Mouse (Mus musculus): ENCODE data around the gene Dtx1. TPM values are rescaled to one million over a fixed set of nuclear protein-coding genes. Genes with fewer than 3 reads are reported as not detected.
A peak's percentile ranks its signal among the peaks of the same experiment; 100 is the strongest.

The Dtx1 gene
- polyA plus RNA-seq, 1 experiment from 2014 or later, result 2.8 TPM

DNA sequence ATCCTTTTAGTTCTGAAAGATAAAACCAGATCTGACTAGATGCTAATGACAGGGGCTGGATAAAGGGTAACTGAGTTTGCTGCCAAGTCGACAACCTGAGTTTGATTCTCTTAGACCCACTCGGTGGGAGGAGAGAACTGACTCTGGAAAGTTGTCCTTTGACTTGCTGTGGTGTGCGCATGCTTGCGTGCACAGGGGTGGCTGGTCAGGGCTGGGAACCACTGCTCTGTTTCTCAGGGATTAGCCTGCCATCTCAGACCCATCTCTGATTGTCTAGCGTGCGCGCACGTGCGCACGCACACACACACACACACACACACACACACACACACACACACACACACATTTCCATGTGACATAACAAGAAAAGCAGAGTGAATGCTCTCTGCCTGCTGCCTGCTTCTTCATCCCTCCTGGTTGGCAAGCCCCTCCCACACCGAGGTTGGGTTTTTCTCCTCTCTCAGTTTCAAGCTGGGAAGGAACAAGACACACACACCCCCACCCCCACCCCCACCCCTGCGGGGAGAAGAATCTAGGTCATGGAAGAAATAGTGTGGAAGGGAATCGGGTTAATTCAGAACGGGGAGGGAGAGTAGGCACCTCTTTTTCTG, 22.8 kb upstream of the Dtx1 start:
- Histone ChIP-seq H3K27me3 (ENCODE audit: insufficient read depth, low read length) (no peaks in the 10 kb centered on the region), H3K4me3 (ENCODE audit: low read depth, low read length) (no peak overlapping the region), H3K4me2 (no peak overlapping the region), H3K9ac (no peak overlapping the region), H3K4me1 (ENCODE audit: insufficient read depth) (no peaks in the 10 kb centered on the region), H3K36me3 (ENCODE audit: insufficient read depth) (no peaks in the 10 kb centered on the region), H3K27ac (ENCODE audit: low read depth) (no peak overlapping the region), H3K9me3 (ENCODE audit: low read depth, low read length) (no peaks in the 10 kb centered on the region)
- 68% methylated on average over 14 of the region's 14 CpGs for WGBS
- ATAC-seq (ENCODE audit: insufficient read depth) (no peak), DNase-seq (no peak)
- TF ChIP-seq CTCF (IDR thresholded peaks at IDR 0.05; ENCODE audit: low read depth), result no peak

DNA sequence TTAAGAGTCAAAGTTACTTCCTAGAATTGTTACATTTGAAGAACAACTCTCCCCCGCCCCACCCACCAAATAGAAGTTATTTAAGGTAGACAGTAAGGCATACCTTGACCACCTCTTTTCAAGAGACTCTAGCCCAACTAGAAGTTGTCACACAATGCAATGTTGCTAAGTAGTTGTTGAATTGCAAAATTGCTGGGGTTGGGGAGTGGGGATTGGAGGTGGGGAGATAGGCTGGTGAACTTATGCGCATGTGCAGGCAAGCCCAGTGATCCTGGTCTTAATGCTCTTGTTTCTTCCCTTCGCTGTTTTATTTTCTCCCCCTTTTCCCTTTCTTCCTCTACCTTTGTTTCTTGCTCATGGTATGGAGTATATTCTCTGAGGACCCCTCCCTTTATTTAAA, 22.0 kb upstream of the Dtx1 start:
- Histone ChIP-seq H3K36me3 (ENCODE audit: insufficient read depth) (no peaks in the 10 kb centered on the region), H3K4me2 (no peak overlapping the region), H3K27ac (ENCODE audit: low read depth) (no peak overlapping the region), H3K4me1 (ENCODE audit: insufficient read depth) (no peaks in the 10 kb centered on the region), H3K4me3 (ENCODE audit: low read depth, low read length) (no peak overlapping the region), H3K9ac (no peak overlapping the region), H3K27me3 (ENCODE audit: insufficient read depth, low read length) (no peaks in the 10 kb centered on the region), H3K9me3 (ENCODE audit: low read depth, low read length) (no peaks in the 10 kb centered on the region)
- DNase-seq (no peak), ATAC-seq (ENCODE audit: insufficient read depth) (no peak)
- 90% methylated on average over 3 of the region's 3 CpGs for WGBS
- TF ChIP-seq CTCF (IDR thresholded peaks at IDR 0.05; ENCODE audit: low read depth), result no peak

DNA sequence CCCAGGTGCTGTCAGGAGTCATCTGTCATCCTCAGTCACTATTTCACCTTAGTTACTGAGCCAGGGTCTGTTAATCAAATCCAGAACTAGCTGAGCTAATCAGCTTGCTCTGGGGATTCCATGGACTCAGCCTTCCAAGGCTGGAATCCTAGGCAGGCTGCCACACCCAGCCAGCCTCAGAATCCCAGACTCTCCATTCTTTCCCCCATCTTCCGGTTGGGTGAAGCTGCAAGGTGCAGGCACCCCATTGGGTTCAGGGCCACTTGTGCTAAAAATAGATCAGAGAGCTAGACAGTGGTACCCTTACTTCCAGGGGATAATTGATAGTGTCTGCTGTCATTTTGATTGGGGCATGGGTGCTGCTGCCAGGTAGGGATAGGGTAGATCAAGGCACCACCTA, 21.0 kb upstream of the Dtx1 start:
- DNase-seq (no peak), ATAC-seq (ENCODE audit: insufficient read depth) (no peak)
- Histone ChIP-seq H3K27me3 (ENCODE audit: insufficient read depth, low read length) (no peaks in the 10 kb centered on the region), H3K4me2 (no peak overlapping the region), H3K9me3 (ENCODE audit: low read depth, low read length) (no peaks in the 10 kb centered on the region), H3K4me3 (ENCODE audit: low read depth, low read length) (no peak overlapping the region), H3K4me1 (ENCODE audit: insufficient read depth) (no peaks in the 10 kb centered on the region), H3K27ac (ENCODE audit: low read depth) (no peak overlapping the region), H3K36me3 (ENCODE audit: insufficient read depth) (no peaks in the 10 kb centered on the region), H3K9ac (no peak overlapping the region)
- 56% methylated on average over 1 of the region's 1 CpGs for WGBS
- no peak for TF ChIP-seq CTCF (IDR thresholded peaks at IDR 0.05; ENCODE audit: low read depth)

DNA sequence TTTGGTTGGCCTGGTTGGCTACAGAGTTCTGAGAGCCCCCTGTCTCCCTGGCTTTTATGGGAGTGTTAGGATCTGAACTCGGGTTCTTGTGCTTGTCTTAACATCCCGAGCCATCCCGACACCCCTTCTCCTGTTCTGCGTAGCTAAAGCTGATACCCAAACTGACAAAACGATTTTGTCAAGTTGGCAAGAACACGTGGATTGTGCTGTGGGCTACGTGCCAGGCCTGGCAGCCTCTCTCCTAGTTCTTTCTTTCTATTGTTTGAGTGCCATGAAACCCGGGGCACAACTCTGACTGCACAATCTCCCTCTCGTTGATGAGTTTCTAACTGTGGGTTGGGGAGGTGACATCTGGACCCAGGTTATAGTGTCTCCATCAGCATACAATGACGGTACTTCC, 17.6 kb upstream of the Dtx1 start:
- H3K9ac ChIP-seq, result no peak overlapping the region
- H3K9me3 ChIP-seq (ENCODE audit: low read depth, low read length), result no peaks in the 10 kb centered on the region
- H3K4me1 ChIP-seq (ENCODE audit: insufficient read depth), result no peaks in the 10 kb centered on the region
- WGBS, result 65% methylated on average over 10 of the region's 10 CpGs
- TF ChIP-seq CTCF (IDR thresholded peaks at IDR 0.05; ENCODE audit: low read depth), result no peak
- H3K27ac ChIP-seq (ENCODE audit: low read depth), result no peak overlapping the region
- DNase-seq (no peak), ATAC-seq (ENCODE audit: insufficient read depth) (no peak)
- H3K27me3 ChIP-seq (ENCODE audit: insufficient read depth, low read length), result no peaks in the 10 kb centered on the region
- H3K4me2 ChIP-seq, result no peak overlapping the region
- no peak overlapping the region for H3K4me3 ChIP-seq (ENCODE audit: low read depth, low read length)
- no peaks in the 10 kb centered on the region for H3K36me3 ChIP-seq (ENCODE audit: insufficient read depth)

DNA sequence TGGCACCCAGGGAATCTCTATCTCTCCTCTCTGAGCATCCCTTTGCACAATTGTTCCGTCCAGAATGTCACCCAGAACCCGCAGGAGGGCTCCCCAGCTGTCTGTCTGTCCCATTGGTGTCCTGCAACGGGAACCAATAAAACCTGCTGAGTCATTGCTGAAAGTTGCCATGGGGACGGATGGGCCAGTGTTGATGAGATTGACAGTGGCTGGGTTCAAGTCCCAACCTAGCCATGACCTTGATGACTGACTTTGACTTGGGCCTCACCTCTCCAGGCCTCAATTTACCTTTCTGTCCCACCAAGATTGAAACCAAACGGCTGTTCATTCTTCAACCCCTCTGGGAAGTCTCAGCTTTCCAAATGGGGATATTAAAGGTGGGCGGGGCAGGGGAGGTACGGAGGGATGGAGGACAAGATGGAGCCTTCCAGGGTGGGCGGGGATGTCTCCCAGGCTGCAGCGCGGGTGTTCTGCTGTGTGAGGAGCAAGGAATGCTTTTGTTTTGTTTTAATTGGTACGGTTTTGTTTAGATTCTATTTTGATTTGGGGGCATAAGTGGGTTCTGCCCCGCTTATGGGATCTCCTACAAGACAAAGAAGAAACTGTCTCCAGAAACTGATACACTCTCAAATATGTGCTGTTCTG, 14.2 kb upstream of the Dtx1 start:
- no peak for TF ChIP-seq CTCF (IDR thresholded peaks at IDR 0.05; ENCODE audit: low read depth)
- H3K9me3 ChIP-seq (ENCODE audit: low read depth, low read length), result no peaks in the 10 kb centered on the region
- no peak for ATAC-seq (ENCODE audit: insufficient read depth)
- H3K27me3 ChIP-seq (ENCODE audit: insufficient read depth, low read length), result no peaks in the 10 kb centered on the region
- H3K27ac ChIP-seq (ENCODE audit: low read depth), result no peak overlapping the region
- WGBS, result 56% methylated on average over 12 of the region's 12 CpGs
- H3K36me3 ChIP-seq (ENCODE audit: insufficient read depth), result no peaks in the 10 kb centered on the region
- no peak for DNase-seq
- H3K4me1 ChIP-seq (ENCODE audit: insufficient read depth), result no peaks in the 10 kb centered on the region
- H3K4me2 ChIP-seq, result no peak overlapping the region
- H3K9ac ChIP-seq, result no peak overlapping the region
- H3K4me3 ChIP-seq (ENCODE audit: low read depth, low read length), result no peak overlapping the region

DNA sequence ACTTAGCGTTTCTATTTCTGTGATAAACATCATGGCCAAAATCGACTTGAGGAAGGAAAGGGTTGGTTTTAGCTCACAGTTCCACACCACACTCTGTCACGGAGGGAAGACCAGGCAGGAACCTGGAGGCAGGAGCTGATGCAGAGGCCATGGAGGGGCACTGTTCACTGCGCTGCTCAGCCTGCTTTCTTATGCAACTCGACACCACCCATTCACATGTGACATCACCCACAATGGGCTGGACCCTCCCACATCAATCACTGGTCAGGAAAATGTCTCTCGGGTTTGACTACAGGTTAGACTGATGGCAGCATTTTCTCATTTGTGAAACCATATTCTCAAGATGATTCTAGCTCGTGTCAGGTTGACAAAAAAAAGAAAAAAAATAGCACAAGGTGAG, 9.3 kb upstream of the Dtx1 start:
- H3K27me3 ChIP-seq (ENCODE audit: insufficient read depth, low read length), result no peaks in the 10 kb centered on the region
- no peaks in the 10 kb centered on the region for H3K36me3 ChIP-seq (ENCODE audit: insufficient read depth)
- H3K4me3 ChIP-seq (ENCODE audit: low read depth, low read length), result no peak overlapping the region
- WGBS, result 52% methylated on average over 7 of the region's 7 CpGs
- H3K27ac ChIP-seq (ENCODE audit: low read depth), result no peak overlapping the region
- no peak overlapping the region for H3K9ac ChIP-seq
- no peaks in the 10 kb centered on the region; the same call in 1 of the 2 replicates for H3K9me3 ChIP-seq (ENCODE audit: low read depth, low read length)
- no peak for TF ChIP-seq CTCF (IDR thresholded peaks at IDR 0.05; ENCODE audit: low read depth)
- ATAC-seq (ENCODE audit: insufficient read depth) (no peak), DNase-seq (no peak)
- H3K4me1 ChIP-seq (ENCODE audit: insufficient read depth), result no peaks in the 10 kb centered on the region
- H3K4me2 ChIP-seq, result no peak overlapping the region

DNA sequence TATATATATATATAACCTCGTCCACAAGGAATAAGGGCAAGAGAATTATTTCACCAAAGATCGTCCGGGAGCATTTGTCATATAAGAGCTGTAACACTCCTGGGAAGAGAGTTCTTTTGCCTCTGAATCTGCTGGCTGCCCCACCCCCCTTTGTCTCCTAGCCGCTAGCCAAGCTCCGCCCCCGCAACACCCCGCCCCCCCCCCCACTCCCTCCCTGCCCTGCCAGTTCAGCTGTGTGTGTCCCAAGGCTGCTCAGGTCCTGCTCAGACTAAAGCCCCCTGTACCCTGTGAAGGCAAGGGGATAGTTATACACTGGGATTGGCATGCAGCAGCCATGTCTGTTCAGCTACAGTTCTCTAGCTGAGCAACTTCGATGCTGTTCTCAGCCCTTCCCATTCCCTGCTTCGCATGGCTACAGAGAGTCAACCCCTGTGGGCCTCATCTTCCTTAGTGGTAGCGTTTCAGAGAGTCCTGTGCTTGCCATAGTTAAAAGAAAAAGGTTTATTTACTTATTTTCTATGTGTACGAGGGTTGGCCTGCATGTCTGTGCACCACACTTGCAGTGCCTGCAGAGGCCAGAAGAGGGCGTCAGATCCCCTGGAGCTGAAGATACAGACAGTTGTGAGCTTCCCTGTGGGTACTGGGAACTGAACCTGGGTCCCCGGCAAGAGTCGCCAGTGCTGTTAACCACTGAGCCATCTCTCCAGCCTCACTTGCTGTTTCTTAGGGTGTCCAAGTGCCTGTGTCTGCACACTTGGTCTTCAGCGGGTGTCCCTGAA, 7.1 kb upstream of the Dtx1 start:
- 42% methylated on average over 15 of the region's 15 CpGs for WGBS
- Histone ChIP-seq H3K9ac (no peak overlapping the region), H3K27me3 (ENCODE audit: insufficient read depth, low read length) (0 out of 2 replicates have a peak, but pooled peaks cover 3% of the 10 kb centered on the region), H3K27ac (ENCODE audit: low read depth) (no peak overlapping the region), H3K4me1 (ENCODE audit: insufficient read depth) (no peaks in the 10 kb centered on the region), H3K4me2 (no peak overlapping the region), H3K4me3 (ENCODE audit: low read depth, low read length) (no peak overlapping the region), H3K9me3 (ENCODE audit: low read depth, low read length) (no peaks in the 10 kb centered on the region; the same call in 1 of the 2 replicates), H3K36me3 (ENCODE audit: insufficient read depth) (no peaks in the 10 kb centered on the region)
- peak; percentile 9 for DNase-seq
- ATAC-seq (ENCODE audit: insufficient read depth), result peak; percentile 56; the same call in 1 of the 2 replicates
- peak; percentile 21; the same call in 1 of the 2 replicates for TF ChIP-seq CTCF (IDR thresholded peaks at IDR 0.05; ENCODE audit: low read depth)
